ENCODE assay signal across 11 mouse cellular contexts in the genomic region with DNA sequence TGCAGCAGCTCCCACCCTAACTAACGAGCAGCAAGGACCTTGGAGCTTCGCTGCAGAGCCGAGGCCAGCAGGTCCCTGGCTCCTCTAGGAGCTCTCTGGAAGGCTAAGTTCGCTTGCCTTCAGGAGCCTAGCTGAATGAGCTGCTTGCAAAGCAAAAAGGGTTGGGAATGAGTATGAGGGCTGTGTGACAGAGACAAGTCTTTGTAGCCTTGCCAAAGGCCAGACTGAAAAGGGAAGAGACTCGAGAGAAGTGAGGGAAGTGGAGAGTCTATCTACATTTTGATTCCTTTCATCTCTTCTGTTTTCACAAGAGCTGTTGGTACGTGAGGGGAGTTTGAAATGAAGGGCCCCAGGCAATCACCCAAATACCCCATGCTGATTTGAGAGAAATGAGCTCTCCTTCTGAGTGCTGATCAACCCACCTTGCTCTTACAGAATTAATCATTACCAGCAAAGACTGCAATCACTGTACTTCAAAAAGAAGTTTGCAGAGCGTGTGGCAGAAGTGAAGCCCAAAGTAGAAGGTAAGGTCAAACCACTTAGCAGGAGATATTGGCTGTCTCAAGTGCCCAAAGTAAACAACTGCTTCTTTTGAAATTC.
DNase-seq lines count a peak whose midpoint lies in the region; ATAC-seq lines count a peak whose summit lies in the region.
"Had no signal": no experiment of that assay in that cellular context is flagged by ENCODE, and none has a peak within 500 bp of the region (broad histone marks: within the 10 kb centered on the region; RNA-seq: fewer than 3 reads in every experiment).

No protein-coding gene starts in this region.

- H3K36me3 ChIP-seq in heart, embryonic 11.5 days (ENCODE audit: control insufficient read depth, insufficient read depth, low read length) = peaks cover 16% of the 10 kb centered on the region
- H3K36me3 ChIP-seq in forebrain, embryonic 12.5 days (replicated peaks) = peaks cover 65% of the 10 kb centered on the region
- peaks cover 50% of the 10 kb centered on the region for H3K36me3 ChIP-seq in midbrain, embryonic 15.5 days (replicated peaks)

- no peaks in the 10 kb centered on the region for H3K27me3 ChIP-seq in heart, embryonic 11.5 days (ENCODE audit: control insufficient read depth, insufficient read depth, low read length)
- H3K27me3 ChIP-seq in forebrain, embryonic 12.5 days = no peaks in the 10 kb centered on the region
- no peaks in the 10 kb centered on the region for H3K27me3 ChIP-seq in midbrain, embryonic 15.5 days (replicated peaks)
- H3K27me3 ChIP-seq: limb, embryonic 13.5 days had no signal

- H3K4me3 ChIP-seq in heart, embryonic 11.5 days (ENCODE audit: low read depth, low read length) = no peak overlapping the region
- no peak overlapping the region for H3K4me3 ChIP-seq in forebrain, embryonic 12.5 days (replicated peaks)
- H3K4me3 ChIP-seq in midbrain, embryonic 15.5 days = no peak overlapping the region
- H3K4me3 ChIP-seq: limb, embryonic 13.5 days had no signal

- no peak for ATAC-seq in heart, embryonic 11.5 days (replicated peaks; ENCODE audit: insufficient number of reproducible peaks, low FRiP score, low TSS enrichment)
- no peak for ATAC-seq in forebrain, embryonic 12.5 days (ENCODE audit: low FRiP score)
- peak; percentile 43 for ATAC-seq in midbrain, embryonic 15.5 days (replicated peaks)

- WGBS in heart, embryonic 11.5 days (ENCODE audit: insufficient replicate concordance) = 48% methylated on average over 7 of the region's 7 CpGs
- 51% methylated on average over 7 of the region's 7 CpGs for whole genome bisulfite sequencing in forebrain, embryonic 12.5 days
- 47% methylated on average over 7 of the region's 7 CpGs for WGBS in midbrain, embryonic 15.5 days

- DNase-seq in heart, postnatal 4 days = no peak
- peak; percentile 44 to 51 for DNase-seq in lung, adult 18-20 months
- DNase-seq in lung, postnatal 14 days = no peak
- no peak for DNase-seq in thymus, postnatal 0 days (ENCODE audit: low spot score)
- DNase-seq in spleen, postnatal 14 days (ENCODE audit: low spot score in 2 of 2) = no peak
- DNase-seq: right cerebral cortex, postnatal 4 days; thymus, postnatal 25 days had no signal

- peaks cover 66% of the 10 kb centered on the region for H3K4me1 ChIP-seq in heart, embryonic 11.5 days (ENCODE audit: control insufficient read depth, insufficient read depth, low read length)
- H3K4me1 ChIP-seq in forebrain, embryonic 12.5 days = peaks cover 21% of the 10 kb centered on the region
- peaks cover 14% of the 10 kb centered on the region for H3K4me1 ChIP-seq in midbrain, embryonic 15.5 days

- H3K27ac ChIP-seq in heart, embryonic 11.5 days (ENCODE audit: low read depth, low read length) = peak overlapping the region; percentile 32
- peak overlapping the region; percentile 68 for H3K27ac ChIP-seq in forebrain, embryonic 12.5 days
- H3K27ac ChIP-seq in midbrain, embryonic 15.5 days = peak overlapping the region; percentile 59
- H3K27ac ChIP-seq: limb, embryonic 13.5 days had no signal

- H3K4me2 ChIP-seq in heart, embryonic 11.5 days = no peak overlapping the region
- no peak overlapping the region for H3K4me2 ChIP-seq in forebrain, embryonic 12.5 days
- H3K4me2 ChIP-seq in midbrain, embryonic 15.5 days = no peak overlapping the region
- H3K4me2 ChIP-seq: limb, embryonic 13.5 days had no signal

- H3K9ac ChIP-seq in heart, embryonic 11.5 days (ENCODE audit: low read depth, low read length) = no peak overlapping the region
- no peak overlapping the region for H3K9ac ChIP-seq in forebrain, embryonic 12.5 days
- H3K9ac ChIP-seq in midbrain, embryonic 15.5 days = no peak overlapping the region
- H3K9ac ChIP-seq: limb, embryonic 13.5 days had no signal

- no peaks in the 10 kb centered on the region for H3K9me3 ChIP-seq in heart, embryonic 11.5 days (replicated peaks; ENCODE audit: control insufficient read depth, low read length)
- H3K9me3 ChIP-seq in forebrain, embryonic 12.5 days = no peaks in the 10 kb centered on the region
- H3K9me3 ChIP-seq in midbrain, embryonic 15.5 days = no peaks in the 10 kb centered on the region
- H3K9me3 ChIP-seq: limb, embryonic 13.5 days had no signal

Comparison
In these comparisons a context has a peak if more than half of its experiments do, and no peak if none do; other contexts are left out.
1. DNase-seq: peak in lung, adult 18-20 months (2 of 2); none in heart, postnatal 4 days (single experiment), lung, postnatal 14 days (single experiment), thymus, postnatal 0 days (single experiment) and spleen, postnatal 14 days (0 of 2).
2. Peak in every context shown above with its lines, with median percentiles within 50 percentile points of each other: H3K27ac ChIP-seq.